16 mouse cellular contexts compared by ENCODE assay signal in the genomic region with DNA sequence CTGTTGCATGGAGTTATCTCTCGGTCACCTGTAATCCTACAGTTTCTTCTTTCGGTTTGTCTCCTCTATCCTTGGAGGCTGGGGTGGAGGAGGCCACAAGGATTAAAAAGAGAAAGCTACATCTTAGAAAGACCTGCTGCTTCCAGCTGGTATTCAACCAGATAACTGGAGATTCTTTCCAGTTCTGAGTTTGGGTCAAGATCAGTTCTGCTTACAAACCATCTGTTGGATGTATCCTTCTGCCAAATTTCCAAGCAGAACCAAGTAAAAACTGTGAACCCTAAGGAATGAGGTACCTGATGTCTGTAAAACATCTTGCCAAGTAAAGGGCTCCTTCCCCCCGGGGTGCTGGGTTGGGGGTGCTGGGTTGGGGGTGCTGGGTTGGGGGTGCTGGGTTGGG. TPM values are rescaled to one million over a fixed set of nuclear protein-coding genes. Genes with fewer than 3 reads are reported as not detected.
A peak's percentile ranks its signal among the peaks of the same experiment; 100 is the strongest.
DNase-seq lines count a peak whose midpoint lies in the region; ATAC-seq lines count a peak whose summit lies in the region.
"Had no signal": no experiment of that assay in that cellular context is flagged by ENCODE, and none has a peak within 500 bp of the region (broad histone marks: within the 10 kb centered on the region; RNA-seq: fewer than 3 reads in every experiment).

No protein-coding gene starts in this region.

- H3K36me3 ChIP-seq in kidney, embryonic 15.5 days = no peaks in the 10 kb centered on the region
- H3K36me3 ChIP-seq: embryonic facial prominence, embryonic 10.5 days; embryonic facial prominence, embryonic 12.5 days; forebrain, embryonic 15.5 days had no signal

- WGBS in kidney, embryonic 15.5 days = 84% methylated on average over 3 of the region's 3 CpGs

- no peak overlapping the region for H3K9ac ChIP-seq in kidney, embryonic 15.5 days
- H3K9ac ChIP-seq: embryonic facial prominence, embryonic 12.5 days; forebrain, embryonic 13.5 days; forebrain, embryonic 15.5 days; forebrain, postnatal 0 days had no signal

- H3K4me3 ChIP-seq in kidney, embryonic 15.5 days (replicated peaks) = no peak overlapping the region
- H3K4me3 ChIP-seq: embryonic facial prominence, embryonic 10.5 days; embryonic facial prominence, embryonic 12.5 days; forebrain, embryonic 13.5 days; forebrain, embryonic 15.5 days had no signal

- no peaks in the 10 kb centered on the region for H3K9me3 ChIP-seq in kidney, embryonic 15.5 days (replicated peaks)
- H3K9me3 ChIP-seq: embryonic facial prominence, embryonic 10.5 days; embryonic facial prominence, embryonic 12.5 days; forebrain, embryonic 13.5 days; forebrain, embryonic 15.5 days had no signal

- H3K4me2 ChIP-seq in kidney, embryonic 15.5 days = no peak overlapping the region
- H3K4me2 ChIP-seq: embryonic facial prominence, embryonic 12.5 days; forebrain, embryonic 15.5 days had no signal

- H3K27ac ChIP-seq in kidney, embryonic 15.5 days = no peak overlapping the region
- H3K27ac ChIP-seq: embryonic facial prominence, embryonic 10.5 days; embryonic facial prominence, embryonic 12.5 days; forebrain, embryonic 13.5 days; forebrain, embryonic 15.5 days had no signal

- peak; percentile 75 for DNase-seq in cerebellum, adult 9-10 months
- no peak for DNase-seq in cerebellum, postnatal 36 days
- DNase-seq in cerebellum, postnatal 10 days = peak; percentile 36 to 40
- DNase-seq in cerebellum, postnatal 25 days = no peak
- DNase-seq: adrenal gland, adult 2 months; adrenal gland, postnatal 10 days; adrenal gland, postnatal 25 days; forebrain, postnatal 0 days had no signal

- H3K27me3 ChIP-seq in kidney, embryonic 15.5 days = peaks cover 94% of the 10 kb centered on the region

- no peaks in the 10 kb centered on the region for H3K4me1 ChIP-seq in kidney, embryonic 15.5 days

- no peak for ATAC-seq in kidney, embryonic 15.5 days (replicated peaks; ENCODE audit: low FRiP score)
- ATAC-seq: forebrain, postnatal 0 days had no signal

RNA-seq across cellular contexts. Expression of a gene that starts 12.3 kb away (rescaled TPM):
- not detected in 2 replicates for polyA plus RNA-seq in kidney, embryonic 15.5 days (2015; fragmentation: Nextera tagmentation; extraction: Ambion mirVana)
- polyA plus RNA-seq: adrenal gland, adult 2 months; C2C12; cortical plate, adult 2 months; embryonic facial prominence, embryonic 12.5 days; embryonic facial prominence, embryonic 14.5 days had no signal

Comparison
In these comparisons a context has a peak if more than half of its experiments do, and no peak if none do; other contexts are left out.
1. DNase-seq: peak in cerebellum, adult 9-10 months (single experiment) and cerebellum, postnatal 10 days (2 of 2); none in cerebellum, postnatal 36 days (0 of 2) and cerebellum, postnatal 25 days (0 of 2).